Mouse (Mus musculus) erythroblast, adult 5-6 weeks (primary cell): Measurements from ENCODE around the gene Camta2. TPM values are rescaled to one million over a fixed set of nuclear protein-coding genes. Genes with fewer than 3 reads are reported as not detected.

Experiments
- ATAC-seq: replicated peaks from 2 replicates; pipeline ENCODE4 v1.8.0; 2016; ENCODE audit warnings: moderate number of reproducible peaks, mild to moderate bottlenecking, moderate TSS enrichment, inconsistent platforms; ENCODE audit not compliant: poor library complexity, low FRiP score, severe bottlenecking
- total RNA-seq, 2 experiments: library from RNA; stranded (forward) in 1 of 2; stranded (reverse) in 1 of 2; fragments of 150-400 nt in 1 of 2; fragments of 200-764, 138-1000 nt in 1 of 2; gene quantifications; 2 replicates each; pipeline versions ENCODE4 v1.2.3 to v1.2.4; 2015 to 2017; ENCODE audit warnings: low replicate concordance in 2 of 2

Gene Camta2
- 2.9 and 5.4 TPM in 2 replicates for total RNA-seq (2015; ENCODE audit: low replicate concordance)
- 0.77 and 1.5 TPM in 2 replicates for total RNA-seq (2017; ENCODE audit: low replicate concordance)

GRCm38 (mm10) chr11:70687601-70688199 lies at the start of gene Camta2:
Gene Camta2, minus strand, starts transcription at chr11:70688105.
- peak; percentile 41 for ATAC-seq

- ATAC-seq: no peak
These were observed 45.4 kb upstream of the Camta2 start for GRCm38 (mm10) chr11:70733256-70733655.

GRCm38 (mm10) chr11:70731178-70731577 lies 43.3 kb upstream of the Camta2 start:
- no peak for ATAC-seq

- ATAC-seq: no peak
These were observed 42.6 kb upstream of the Camta2 start for GRCm38 (mm10) chr11:70730427-70731038.

- ATAC-seq: no peak
These were observed 39.5 kb upstream of the Camta2 start for GRCm38 (mm10) chr11:70727385-70727784.

GRCm38 (mm10) chr11:70726585-70726984 lies 38.7 kb upstream of the Camta2 start:
- no peak for ATAC-seq

DNA sequence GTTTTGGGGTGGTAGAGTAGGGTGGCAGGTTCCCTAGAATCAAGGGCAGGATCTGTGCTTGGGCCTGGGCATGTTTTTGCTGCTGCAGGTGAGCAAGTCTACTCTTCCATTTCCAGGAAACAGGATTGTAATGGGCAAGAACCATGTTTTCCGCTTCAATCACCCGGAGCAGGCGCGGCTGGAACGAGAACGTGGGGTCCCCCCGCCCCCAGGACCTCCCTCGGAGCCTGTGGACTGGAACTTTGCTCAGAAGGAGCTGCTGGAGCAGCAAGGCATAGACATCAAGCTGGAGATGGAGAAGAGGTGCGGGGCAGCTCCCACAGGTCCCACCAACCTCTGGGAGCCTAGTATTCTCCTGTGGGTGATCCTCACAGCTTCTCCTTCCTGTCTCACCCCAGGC lies 36.8 kb upstream of the Camta2 start:
- ATAC-seq: no peak

DNA sequence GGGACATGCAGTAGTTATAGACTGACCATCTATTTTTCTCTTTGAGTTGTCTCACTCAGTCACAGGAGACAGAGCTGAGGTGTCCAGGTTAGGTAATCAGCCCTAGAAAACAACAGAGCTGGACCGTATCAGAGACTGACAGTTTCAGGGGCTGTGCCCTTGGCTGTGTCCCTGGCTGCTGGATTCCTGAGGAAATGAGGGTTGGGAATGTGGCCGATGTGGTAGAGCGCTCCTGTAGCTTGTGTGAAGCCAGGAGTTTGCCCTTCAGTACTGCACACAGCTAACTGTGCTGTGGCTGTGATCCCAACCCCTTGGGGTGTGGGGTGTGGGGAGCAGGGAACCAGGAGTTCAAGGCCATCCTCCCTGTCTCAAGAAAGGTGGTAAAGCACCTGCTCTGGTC lies 33.2 kb upstream of the Camta2 start:
- ATAC-seq: no peak

DNA sequence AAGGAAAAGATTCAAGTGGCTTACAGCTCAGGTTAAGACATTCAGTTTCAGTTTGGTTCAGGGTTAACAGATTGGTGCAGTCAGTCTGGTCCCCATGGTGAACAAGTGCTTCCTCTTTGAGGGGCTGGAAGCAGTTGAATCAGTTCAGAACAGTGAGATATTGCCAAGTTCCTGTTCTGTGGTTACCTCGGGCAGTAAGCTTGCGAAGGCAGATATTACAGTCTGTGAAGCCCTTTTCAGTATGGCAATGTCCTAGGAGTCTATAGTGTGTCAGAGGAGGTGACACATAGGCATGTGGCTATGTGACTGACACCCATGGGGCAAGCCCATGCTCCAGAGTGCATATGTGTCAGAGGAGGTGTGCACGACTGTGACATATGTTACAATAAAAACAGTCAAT lies 32.7 kb upstream of the Camta2 start:
- ATAC-seq: no peak

GRCm38 (mm10) chr11:70718481-70718880 lies 30.6 kb upstream of the Camta2 start:
- no peak for ATAC-seq

- no peak for ATAC-seq
These were observed 27.9 kb upstream of the Camta2 start for GRCm38 (mm10) chr11:70715832-70716231.

GRCm38 (mm10) chr11:70713222-70713621 lies 25.3 kb upstream of the Camta2 start:
- no peak for ATAC-seq

GRCm38 (mm10) chr11:70711026-70711425 lies 23.1 kb upstream of the Camta2 start:
- ATAC-seq: no peak

- ATAC-seq: no peak
These were observed 18.2 kb upstream of the Camta2 start for GRCm38 (mm10) chr11:70706127-70706526.

DNA sequence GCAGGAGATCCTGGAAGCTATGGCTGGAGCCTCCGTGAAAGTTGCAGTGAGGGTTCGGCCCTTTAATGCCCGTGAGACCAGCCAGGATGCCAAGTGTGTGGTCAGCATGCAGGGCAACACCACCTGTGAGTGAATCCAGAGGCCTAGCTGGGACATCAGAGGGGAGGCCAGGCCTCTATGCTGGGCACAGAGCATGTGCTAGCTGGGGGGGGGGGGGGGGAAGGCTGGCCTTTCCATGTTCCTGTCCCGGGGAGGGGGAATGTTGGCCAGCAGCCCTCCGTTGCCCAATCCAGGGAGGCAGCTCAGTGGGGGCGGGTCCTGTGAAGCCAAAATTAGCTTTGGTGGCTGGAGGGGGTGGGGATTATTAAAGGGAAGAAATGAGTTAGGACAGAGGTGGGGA lies 14.9 kb upstream of the Camta2 start:
- ATAC-seq: no peak

- no peak for ATAC-seq
These were observed 14.3 kb upstream of the Camta2 start for GRCm38 (mm10) chr11:70701984-70702733.

DNA sequence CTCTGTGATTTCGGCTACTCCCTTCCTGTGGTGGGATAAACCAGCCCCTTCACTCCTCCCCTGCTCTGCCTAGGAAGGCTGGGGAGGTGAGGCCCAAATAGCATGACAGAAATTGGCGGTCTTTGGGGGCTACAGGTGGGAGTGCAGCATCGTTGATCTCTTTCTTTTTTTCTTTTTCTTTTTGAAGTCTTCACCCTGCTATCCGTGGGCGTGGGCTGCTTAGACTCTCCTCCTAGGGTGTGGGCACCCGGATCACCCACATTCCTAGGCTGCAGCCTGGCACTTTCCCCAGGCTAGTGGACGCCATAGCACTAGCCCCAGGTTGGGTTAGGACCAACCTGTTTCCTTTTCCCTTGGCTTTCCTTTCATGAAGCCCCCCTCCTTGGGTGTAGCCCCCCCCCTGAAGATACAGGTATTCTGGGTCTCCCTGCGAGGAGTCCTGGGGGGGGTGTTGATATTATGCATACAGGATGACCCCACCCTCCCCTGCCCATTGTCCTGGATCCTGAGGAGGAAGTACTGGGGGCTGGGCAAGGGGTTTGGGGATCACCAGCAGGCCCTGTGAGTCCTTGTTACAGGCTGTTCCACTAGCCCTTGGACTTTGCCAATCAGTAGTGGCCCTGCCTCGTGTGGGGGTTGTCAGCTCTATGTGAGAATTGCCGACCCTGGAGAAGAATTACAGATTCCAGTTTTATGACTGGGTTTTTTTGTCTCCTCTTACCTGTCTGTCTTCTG lies 13.5 kb upstream of the Camta2 start:
- no peak for ATAC-seq

DNA sequence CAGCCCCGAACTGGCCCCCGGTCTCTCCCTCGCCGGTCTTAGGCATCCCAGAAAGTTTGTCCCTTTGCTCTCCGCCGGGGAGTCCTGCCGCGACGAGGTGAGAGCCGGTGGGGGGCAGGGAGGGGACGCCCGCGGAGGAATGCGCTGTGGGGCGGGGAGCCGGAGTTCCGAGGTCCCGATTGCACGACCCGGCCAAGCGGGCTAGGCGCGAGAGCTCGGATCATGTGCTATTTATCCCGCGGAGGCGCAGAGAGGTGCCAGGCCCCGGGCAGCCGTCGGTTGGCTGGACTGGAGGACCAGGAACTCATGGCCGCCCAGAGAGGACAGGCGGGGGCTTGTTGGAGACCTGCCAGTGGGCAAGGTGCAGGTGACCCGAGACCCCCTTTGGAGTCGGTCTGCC lies 12.7 kb upstream of the Camta2 start:
- ATAC-seq: peak; percentile 24

GRCm38 (mm10) chr11:70699722-70700556 lies 12.0 kb upstream of the Camta2 start, which contains the start of the genes Inca1 and Kif1c:
Gene Inca1, minus strand, starts transcription at chr11:70700155.
Gene Kif1c, plus strand, starts transcription at chr11:70700548.
- ATAC-seq: peak; percentile 96
